Mouse (Mus musculus): Measurements from ENCODE around the gene Zdhhc8.

DNA sequence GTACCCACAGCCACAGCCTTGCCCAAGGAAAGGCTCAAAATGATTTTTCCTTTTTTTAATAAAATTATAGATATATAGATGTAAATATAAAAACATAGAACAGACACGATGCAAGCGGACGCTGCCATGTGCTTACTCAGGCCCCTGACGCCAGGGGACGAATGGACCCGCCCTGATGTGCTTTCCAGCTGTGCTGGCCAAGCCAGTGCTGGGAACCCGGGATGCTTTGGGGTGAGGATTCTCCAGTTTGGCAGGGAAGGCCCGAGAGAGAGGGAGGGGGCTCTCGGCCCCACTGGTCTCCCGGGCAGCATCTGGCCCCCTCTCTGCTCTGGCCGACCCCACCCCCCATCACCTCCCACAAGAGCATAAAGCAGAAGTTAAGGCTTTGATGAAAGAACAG is 12.7 kb downstream of the Zdhhc8 start:
- TF ChIP-seq CTCF (IDR thresholded peaks at IDR 0.05; ENCODE audit: low read depth) (no peak), EP300 (IDR thresholded peaks at IDR 0.05; ENCODE audit: low read depth) (no peak)
